Mouse (Mus musculus): ENCODE results near the gene Vasp. TPM values are rescaled to one million over a fixed set of nuclear protein-coding genes. Genes with fewer than 3 reads are reported as not detected.
A peak's percentile ranks its signal among the peaks of the same experiment; 100 is the strongest.
"Not testable (repeated sequence)": the region's sequence is repeated elsewhere in the genome, so short reads cannot be mapped to it uniquely, and the experiment has no call there.

Gene Vasp
- total RNA-seq, 2 experiments from 2014 or later, result 45.3 to 46.6 TPM

GRCm38 (mm10) chr7:19304501-19305412 lies 33.1 kb upstream of the Vasp start:
- intact Hi-C loops (cut with DNase I), result no loop called here
- no peak for DNase-seq

GRCm38 (mm10) chr7:19303770-19304169 lies 32.2 kb upstream of the Vasp start:
- intact Hi-C loops (cut with DNase I), result no loop called here
- peak; percentile 81 for DNase-seq

GRCm38 (mm10) chr7:19303046-19303305 lies 31.4 kb upstream of the Vasp start:
- DNase-seq, result no peak
- intact Hi-C loops (cut with DNase I), result no loop called here

GRCm38 (mm10) chr7:19302264-19303045 lies 30.8 kb upstream of the Vasp start:
- no peak for DNase-seq
- intact Hi-C loops (cut with DNase I), result no loop called here

DNA sequence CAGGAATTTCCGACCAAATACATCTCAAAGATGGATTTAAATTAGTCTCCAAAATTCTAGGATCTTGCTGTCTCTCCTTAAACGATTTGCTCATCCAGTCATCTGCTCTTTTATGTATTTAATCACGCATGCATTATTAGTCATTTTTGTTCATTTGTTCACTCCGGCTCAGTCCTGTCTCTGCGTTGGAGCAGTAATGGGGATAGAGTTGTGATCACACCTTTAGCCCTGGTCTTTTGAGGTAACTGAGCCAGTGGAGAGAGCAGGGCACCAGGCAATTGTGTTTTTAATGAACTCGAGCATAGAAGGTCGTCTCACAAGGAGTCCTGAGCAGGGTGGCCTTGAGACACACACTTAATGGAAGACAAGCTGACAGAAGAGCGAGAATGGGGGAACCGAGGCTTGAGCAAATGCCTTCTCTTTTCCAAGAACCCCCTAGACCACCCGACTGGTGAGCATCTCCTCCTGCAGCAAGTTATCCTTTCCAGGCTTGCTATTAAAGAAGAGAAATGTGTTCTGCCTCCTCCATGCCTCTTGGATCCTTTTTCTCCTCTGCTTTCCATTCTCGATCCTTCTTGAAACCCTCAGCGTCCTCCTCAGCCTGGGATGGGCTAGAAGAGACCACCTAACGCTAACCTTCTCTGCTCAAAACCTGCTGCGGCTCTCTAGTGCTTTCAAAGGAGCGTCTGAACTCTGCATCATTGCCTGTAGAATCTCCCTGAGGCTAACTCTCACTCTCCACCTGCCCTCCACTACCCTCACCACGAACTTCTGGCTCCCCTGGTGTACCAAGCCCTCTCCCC lies 30.0 kb upstream of the Vasp start:
- intact Hi-C loops (cut with DNase I), result loop anchor here (2.0 kb wide), 1 partner anchor 41 kb away; no protein-coding TSS in a partner anchor
- no peak for DNase-seq

DNA sequence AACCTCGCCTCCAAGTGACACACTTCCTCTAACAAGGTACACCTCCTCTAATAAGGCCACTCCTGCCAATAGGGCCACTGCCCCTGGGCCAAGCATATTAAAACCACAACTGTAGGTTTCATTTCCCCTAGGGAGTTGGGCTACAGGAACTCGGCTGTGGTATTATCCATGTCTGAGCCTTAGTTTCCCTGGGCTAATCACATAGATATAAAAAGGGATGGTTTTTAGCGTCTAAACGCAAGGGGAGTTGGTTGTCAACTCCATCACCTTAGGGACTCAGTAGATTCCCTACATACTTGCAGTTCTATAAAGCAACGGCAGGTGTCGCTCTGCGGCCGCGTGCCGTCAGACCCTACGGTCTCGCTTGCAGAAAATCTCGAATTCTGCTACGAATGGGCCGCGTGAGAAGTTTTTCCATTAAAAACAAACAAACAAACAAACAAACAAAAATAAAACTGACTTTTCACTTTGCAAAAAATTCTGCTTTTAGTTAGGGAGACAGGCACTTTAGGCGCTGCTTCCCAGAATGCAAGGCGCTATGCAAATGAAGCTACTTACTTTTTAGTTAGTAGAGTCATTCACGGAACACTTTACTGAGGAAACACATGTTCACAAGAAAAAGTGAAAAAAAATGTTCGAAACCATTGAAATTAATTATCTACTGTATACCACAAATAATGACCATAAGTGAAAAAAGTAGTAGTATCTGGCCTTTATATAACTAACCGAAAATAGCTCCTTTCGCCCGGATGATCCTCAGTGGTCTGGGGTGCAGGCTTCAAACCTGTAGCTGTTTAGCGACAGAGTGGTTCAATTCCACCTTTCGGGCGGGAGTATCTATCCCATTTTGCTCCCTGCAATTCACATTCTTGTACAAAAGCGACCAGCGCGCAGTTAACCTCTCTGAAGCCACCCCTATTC lies 29.1 kb upstream of the Vasp start:
- DNase-seq, result peak; percentile 82
- intact Hi-C loops (cut with DNase I), result loop anchor here (2.0 kb wide), 1 partner anchor 42 kb away; no protein-coding TSS in a partner anchor

DNA sequence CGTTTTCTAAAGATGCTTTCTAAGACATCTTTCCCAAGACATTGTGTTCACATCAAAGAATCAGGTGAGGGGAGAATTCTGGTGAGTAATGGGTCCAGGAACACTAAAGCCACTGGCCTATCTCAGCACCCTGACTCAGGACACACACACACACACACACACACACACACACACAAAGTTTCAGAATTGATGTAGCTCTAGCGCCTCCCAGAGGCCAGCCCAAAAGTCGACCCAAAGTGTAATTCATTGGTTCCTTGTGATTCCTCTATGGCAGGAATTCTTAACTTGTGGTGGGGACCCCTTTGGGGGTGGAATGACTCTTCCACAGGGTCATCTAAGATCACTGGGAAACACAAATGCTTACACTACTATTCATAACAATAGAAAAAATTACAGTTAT lies 27.6 kb upstream of the Vasp start:
- intact Hi-C loops (cut with DNase I), result no loop called here
- no peak for DNase-seq

DNA sequence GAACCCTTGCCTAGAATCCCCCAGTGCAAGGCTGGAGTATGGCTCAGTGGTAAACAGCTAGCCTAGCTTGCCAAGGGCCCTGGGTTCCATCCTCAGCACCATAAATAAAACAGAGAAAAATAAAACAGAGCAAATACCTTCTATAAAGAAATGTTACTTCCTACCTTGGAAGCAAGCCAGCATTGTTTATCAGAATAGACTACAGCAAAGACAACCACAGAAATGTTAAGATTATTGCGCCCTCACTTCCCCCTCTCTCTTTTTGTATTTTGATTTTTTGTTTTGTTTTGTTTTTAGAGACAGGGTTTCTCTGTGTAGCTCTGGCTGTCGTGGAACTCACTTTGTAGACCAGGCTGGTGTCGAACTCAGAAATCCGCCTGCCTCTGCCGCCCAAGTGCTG lies 26.2 kb upstream of the Vasp start:
- intact Hi-C loops (cut with DNase I), result no loop called here
- no peak for DNase-seq

DNA sequence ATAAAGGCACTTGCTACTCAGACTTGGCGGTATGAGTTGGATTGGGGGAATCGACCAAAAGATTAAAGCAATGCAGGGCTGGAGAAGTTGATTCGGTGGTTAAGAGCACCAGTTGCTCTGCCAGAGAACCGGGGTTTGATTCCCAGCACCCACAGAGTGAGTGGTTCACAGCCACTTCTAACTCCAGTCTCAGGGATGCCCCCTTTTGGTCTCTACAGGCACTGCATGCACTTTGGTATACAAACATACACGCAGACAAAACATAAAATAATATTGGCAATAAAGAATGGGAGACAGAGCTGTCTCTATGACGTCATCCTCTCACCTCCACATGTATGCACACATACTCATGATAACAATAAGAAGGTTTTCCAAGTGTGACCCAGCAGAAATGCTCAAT lies 25.4 kb upstream of the Vasp start:
- intact Hi-C loops (cut with DNase I), result no loop called here
- DNase-seq, result no peak

- peak; percentile 98 for DNase-seq
- intact Hi-C loops (cut with DNase I), result no loop called here
Observed at GRCm38 (mm10) chr7:19295503-19296185, 24.0 kb upstream of the Vasp start.

DNA sequence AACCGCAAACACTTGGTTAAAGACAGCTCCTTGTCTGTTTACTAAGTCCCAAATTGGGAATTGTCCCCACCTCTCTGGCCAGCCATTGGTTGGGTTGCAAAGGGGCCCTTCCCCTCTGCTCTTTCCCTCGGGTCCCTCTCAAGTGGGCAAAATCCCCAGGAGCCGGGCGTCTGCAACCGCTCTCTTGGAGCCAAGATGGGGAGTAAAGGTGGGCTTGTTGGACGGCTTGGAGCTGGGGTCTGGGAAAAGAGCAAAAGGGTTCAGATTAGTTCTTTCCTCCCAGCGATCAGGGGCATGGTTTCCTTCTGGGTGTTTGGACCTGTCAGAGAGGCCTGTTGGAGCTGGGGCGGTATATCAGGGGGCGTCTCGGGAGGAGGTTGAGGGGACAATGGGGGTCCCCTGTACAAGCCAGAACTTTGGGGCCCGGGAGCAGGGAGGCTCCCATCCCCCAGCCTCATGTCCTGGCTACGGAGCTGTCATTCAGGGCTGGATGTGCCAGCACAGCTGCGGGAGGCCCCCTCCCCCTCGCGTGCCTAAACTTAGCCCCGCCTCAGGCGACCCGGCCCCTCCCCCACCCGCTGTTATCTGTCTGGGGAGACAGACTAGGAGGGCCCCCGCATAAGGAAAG lies 19.5 kb upstream of the Vasp start:
- DNase-seq, result no peak
- intact Hi-C loops (cut with DNase I), result no loop called here

- intact Hi-C loops (cut with DNase I), result loop anchor here (10.0 kb wide), 1 partner anchor 50 kb away; no protein-coding TSS in a partner anchor
- peak; percentile 75 for DNase-seq
Observed at GRCm38 (mm10) chr7:19284763-19285162, 13.1 kb upstream of the Vasp start.

- intact Hi-C loops (cut with DNase I), result loop anchor here (10.0 kb wide), 1 partner anchor 49 kb away; no protein-coding TSS in a partner anchor
- no peak for DNase-seq
Observed at GRCm38 (mm10) chr7:19283406-19283804, 11.8 kb upstream of the Vasp start.

- intact Hi-C loops (cut with DNase I), result loop anchor here (10.0 kb wide), 1 partner anchor 48 kb away; no protein-coding TSS in a partner anchor
- peak; percentile 69 for DNase-seq
Observed at GRCm38 (mm10) chr7:19282791-19283405, 11.3 kb upstream of the Vasp start.

DNA sequence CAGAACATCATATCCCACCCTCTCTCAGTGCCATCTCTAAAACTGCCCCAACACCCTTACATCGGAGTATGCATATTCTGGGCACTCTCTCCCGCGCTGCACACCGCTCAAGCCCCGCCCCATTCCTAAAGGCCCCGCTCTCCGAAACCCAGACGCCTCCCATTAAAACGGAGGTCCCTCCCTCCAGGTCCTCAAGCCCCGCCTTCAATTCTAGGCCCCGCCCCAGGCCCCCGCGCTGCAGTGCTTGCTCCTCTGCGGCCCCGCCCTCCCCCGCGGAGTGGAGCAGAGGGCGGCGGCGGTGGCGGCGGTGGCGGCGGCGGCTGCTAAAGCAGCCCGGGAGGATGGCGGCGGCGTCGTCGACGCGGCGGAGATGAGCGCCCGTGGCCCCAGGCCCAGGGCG lies 10.8 kb upstream of the Vasp start, which contains the start of gene Rtn2:
TSS of gene Rtn2 (plus strand) at position 240 of the 400 bp plus-strand sequence.
- intact Hi-C loops (cut with DNase I), result loop anchor here (10.0 kb wide), 1 partner anchor 48 kb away; no protein-coding TSS in a partner anchor
- peak; percentile 95 for DNase-seq

DNA sequence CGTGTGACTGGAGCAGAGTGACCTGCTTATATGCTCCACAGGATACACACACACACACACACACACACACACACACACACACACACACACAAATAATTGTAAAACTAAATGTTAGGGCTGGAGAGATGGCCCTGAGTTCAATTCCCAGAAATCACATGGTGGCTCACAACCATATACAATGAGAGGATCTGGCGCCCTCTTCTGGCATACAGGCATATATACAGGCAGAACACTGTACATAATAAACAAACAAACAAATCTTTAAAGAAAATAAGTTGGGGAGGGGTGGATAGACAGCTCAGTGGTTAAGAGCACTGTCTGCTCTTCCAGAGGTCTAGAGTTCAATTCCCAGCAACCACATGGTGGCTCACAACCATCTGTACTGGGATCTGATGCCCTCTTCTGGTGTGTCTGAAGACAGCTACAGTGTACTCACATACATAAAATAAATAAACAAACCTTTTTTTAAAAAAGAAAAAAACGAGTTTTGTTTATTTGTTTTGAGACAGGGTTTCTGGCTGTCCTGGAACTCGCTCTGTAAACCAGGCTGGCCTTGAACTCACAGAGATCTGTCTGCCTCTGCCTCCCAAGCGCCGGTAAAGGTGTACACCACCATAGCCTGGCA lies 10.2 kb upstream of the Vasp start:
- intact Hi-C loops (cut with DNase I), result loop anchor here (10.0 kb wide), 1 partner anchor 47 kb away; no protein-coding TSS in a partner anchor
- not testable (repeated sequence) for DNase-seq

DNA sequence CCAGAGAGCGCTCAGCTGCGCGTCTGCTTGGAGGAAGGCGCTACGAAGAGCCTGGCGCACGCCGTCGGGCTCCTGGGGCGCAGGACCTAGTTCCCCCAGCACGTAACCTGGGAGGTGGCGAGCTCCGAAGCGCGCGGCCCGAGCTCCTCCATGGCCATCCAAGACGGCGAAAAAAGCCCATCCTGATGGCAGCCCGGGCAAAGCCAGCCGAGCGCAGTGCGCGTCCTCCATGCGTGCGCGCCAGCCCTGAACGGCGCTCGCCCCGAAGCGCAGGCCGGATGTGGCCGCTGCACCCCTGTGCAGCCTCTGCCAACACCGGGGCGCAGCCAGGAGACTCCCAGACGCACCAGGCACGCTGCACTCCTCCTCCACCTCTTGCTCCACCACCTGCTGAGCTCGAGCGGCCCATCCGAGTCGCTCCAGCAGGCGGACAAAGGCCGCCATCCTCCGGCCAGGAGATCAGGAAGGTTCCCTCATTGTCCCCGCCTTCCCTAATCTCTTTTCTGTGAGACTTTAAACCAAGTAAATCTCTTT lies 8.0 kb upstream of the Vasp start, which contains the start of gene Ppm1n:
TSS of gene Ppm1n (minus strand) at position 484 of the 534 bp plus-strand sequence.
- intact Hi-C loops (cut with DNase I), result loop anchor here (10.0 kb wide), 1 partner anchor 45 kb away; no protein-coding TSS in a partner anchor
- no peak for DNase-seq

All from left cerebral cortex, postnatal 4 days (tissue).